Mouse (Mus musculus): ENCODE results near the gene Gcm1.

Gcm1 gene

DNA sequence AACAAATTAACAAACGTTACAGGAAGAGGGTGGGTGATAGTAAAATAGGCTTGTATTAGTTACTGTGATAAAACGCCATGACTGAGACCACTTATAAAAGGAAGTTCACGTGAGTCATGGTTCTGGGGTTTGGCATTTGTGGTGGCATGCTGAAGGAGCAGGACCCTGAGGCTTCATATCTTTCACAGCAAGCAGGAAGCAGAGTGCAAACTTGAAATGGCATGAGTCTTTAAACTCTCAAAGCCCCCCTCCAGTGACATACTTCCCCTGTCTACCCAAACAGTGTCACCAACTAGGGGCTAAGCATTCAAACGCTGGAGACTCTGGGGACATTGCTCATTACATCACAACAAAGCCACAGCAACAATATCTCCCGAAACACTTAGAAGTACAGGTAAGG, 49.2 kb downstream of the Gcm1 start:
- no peak for DNase-seq (ENCODE audit: low spot score in 2 of 2)

DNA sequence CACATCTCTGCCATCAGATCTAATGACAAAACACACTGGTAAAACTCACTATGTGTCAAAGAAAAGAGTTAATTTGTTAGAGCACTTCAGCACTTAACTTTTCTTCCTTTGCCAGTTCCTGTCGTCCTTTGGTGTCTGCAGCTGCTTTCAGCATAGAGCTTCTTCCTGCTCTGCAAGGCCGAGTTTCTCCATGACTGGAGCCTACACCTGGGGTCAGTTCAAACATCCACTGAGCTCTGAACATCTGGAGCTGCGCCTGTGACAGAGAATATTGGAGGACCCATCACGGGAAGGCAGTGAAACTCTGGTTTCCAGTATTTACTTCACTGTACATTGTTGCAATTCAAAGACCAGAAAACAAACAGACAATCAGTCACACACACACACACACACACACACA, 49.7 kb downstream of the Gcm1 start:
- no peak for DNase-seq (ENCODE audit: low spot score in 2 of 2)

DNA sequence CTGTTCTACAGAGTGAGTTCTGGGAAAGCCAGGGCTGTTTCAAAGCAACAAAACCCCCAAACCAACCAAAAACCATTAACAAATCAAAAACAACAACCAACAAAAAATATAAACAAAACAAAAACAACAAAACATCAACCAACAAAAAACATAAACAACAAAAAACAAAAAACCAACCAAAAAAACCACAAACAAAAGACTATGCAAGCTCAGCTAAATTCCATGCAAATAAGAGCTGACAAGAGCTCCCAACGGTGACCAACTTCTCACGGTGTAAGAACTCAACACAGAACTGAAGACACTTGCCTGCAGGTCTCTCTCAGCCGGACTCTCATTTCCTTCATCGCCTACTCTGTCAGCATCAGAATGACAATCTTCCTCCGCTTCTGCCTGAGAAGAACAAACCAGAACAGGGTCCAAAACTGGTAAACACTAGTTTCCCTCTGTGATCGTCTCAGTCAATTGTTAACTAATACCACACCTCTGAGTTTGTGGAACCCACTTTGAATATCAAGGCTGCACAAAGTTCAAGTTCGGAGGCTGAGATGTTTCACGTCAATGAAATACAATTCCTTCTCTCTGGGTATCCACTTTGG, 52.3 kb downstream of the Gcm1 start:
- no peak for DNase-seq (ENCODE audit: low spot score in 2 of 2)

DNA sequence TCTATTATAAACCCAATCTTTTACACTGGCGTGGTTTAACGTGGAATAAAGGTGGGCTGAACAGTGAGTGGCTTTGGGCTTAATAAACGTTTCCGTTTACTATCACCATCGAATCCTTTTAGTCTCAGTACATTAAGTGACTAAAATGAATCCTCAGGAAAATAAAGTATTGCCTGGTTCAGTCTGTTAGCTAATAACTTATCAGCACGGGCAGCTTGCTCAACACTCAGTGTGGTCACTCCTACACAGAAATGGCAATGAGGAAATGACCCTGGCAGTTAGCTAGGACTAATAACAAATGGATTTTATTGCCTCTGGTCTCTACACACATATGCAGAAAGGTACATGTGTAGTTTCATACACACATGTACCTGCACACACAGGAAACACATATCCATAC, 53.2 kb downstream of the Gcm1 start:
- DNase-seq (ENCODE audit: low spot score in 2 of 2), result no peak

DNA sequence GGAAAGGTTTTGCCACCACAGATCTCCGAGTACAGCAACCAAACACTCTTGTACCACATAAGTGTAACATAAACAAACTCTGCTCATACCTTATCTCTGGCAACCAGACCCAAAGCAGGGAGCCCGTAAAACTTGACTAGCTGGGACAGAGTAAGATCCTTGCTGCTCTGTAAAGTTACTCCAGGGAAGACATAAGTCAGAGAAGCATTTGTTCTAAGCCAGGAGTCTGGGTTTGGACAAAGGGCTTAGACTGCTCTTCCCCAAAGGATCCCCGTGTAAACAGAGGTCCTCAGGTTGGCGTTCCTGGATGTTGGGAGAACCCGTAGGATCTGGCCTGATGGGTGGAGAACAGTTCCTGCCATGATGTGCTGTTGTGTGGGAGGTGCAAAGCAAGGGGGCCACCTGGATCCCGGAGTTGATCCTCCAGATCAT, 53.8 kb downstream of the Gcm1 start:
- DNase-seq (ENCODE audit: low spot score in 2 of 2), result no peak

DNA sequence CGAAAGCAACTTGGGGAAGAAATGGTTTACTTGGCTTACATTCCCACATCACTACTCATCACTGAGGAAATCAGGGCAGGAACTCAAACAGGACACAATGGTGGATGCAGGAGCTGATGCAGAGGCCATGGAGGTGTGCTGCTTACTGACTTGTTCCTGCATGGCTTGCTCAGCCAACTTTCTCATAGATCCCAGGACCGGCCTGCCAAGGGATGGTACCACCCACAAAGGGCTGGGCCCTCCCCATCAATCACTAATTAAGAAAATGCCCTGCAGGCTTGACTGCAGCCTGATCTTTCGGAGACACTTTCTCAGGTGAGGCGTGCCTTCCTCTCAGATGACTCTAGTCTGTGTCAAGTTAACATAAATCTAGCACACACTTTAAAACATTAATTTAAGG, 55.1 kb downstream of the Gcm1 start:
- DNase-seq (ENCODE audit: low spot score in 2 of 2), result no peak

DNA sequence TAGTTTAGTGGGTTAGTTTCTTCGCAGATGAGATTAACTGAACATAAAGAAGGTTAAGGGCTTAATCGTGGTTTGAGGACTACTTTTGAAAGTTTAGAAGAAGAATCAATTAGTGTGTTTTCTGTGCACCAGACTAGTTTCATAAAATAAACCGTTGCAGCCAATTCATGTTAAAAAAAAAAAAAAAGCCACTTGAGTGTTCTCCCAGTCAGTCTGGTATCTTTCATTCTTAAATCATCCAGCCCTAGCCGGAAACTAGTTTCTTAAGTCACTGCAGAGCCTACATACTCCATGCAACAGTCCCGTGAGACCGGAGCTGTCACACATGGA, 55.8 kb downstream of the Gcm1 start:
- no peak for DNase-seq (ENCODE audit: low spot score in 2 of 2)

DNA sequence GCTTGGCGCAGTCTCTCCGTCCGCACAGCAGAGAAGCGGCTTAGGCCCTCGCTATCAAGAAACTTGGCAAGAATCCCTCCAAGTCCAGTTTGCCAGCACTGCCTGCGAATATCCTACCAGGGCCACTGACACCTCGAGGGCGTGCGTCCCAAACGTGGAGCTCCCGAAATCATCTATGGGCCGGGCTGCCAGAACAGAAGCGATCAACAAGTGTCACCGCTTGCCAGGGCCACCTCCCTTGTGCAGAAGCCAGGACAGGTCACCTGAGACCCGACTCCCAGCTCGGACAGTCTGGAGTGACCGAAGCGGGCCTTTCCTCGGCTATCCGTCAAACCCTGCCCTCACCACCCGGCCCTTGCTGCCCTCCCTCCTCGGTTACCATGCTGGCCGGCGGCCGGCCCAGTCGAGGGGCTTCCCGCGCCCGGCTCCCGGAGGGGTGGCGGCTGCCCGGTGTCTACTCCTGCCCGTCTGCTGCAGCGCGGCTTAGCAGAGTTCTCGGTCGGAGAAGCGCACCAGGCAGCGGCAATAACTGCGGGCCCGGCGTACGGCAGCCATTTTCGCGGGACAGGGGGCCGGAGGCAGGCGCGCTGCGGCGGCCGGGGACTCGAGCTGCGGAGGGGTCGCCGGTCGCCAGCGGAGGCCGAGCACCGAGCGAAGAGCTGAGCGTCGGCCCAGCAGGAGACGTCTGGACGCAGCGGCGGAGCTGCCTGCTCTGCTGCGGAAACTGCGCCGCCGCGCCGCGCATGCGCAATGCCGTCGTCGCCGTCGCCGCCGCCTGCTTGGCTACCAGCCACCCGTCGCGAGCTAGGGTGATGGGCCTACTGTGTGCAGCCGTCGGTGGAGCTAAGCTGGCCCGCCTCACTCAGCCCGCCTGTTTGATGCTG, 56.4 kb downstream of the Gcm1 start:
- DNase-seq (ENCODE audit: low spot score in 2 of 2), result peak; percentile 66 to 70

DNA sequence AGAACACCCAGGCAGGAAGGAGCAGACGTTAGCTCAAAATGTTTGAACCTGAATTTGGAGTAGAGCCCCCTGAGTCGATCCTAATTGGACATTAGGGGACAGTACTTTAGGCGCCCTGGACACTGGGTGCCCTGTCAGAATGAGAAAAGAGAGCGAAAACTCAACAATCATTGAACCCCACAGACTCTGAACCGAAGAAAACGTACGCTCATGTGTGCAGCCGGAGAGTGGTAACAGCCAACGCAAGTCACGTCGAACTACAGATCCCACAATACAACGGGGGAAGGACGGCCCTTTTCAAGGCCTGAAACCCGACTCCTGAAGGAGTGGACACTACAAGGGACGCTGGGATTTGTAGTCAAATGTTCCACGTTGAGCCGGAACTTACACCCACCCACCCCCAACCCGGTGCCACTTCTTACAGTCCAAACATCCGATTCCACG, 57.1 kb downstream of the Gcm1 start, which contains the start of the genes Fbxo9 and Ick:
Fbxo9 (minus strand) TSS at position 270 of the 444 bp plus-strand sequence.
Ick (plus strand) TSS at position 397 of the 444 bp plus-strand sequence.
- DNase-seq (ENCODE audit: low spot score in 2 of 2), result peak; percentile 76 to 86

DNA sequence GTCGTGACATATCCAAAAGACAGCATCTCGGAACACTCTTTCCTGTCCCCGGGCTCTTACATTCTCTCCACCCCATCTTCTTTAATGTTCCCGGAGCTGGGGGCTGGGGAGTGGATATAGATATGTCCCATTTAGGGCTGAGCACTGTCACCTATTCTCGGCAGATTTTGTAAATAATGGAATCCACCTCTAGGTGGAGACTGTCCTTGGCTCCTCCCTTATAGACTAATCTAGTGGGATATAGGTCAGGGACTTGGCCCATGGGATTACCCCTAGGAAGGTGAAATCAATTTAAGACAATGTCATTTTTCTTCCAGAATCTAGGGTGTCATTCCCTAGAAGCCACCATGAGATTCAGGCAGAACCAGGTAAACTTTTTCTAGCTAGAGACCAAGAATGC, 57.9 kb downstream of the Gcm1 start:
- no peak for DNase-seq (ENCODE audit: low spot score in 2 of 2)

DNA sequence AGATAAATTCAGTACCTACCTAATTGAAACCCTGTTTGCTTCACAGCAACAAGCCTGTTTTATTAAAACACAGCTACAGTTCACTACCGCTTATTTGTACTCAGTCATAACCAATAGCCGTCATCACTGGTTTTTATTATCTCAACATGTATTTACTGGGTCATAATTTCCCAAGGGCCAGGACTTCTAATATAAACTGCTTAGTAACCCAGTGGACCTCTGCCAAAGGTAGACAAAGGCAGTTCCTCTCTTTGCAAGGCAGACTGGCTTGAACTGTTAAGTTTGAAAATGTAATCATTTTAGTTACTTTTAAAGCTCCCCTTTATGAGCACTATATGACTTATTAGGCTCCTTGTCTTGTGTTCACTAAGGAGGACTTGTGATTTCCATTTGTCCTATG, 59.7 kb downstream of the Gcm1 start:
- DNase-seq (ENCODE audit: low spot score in 2 of 2), result no peak

DNA sequence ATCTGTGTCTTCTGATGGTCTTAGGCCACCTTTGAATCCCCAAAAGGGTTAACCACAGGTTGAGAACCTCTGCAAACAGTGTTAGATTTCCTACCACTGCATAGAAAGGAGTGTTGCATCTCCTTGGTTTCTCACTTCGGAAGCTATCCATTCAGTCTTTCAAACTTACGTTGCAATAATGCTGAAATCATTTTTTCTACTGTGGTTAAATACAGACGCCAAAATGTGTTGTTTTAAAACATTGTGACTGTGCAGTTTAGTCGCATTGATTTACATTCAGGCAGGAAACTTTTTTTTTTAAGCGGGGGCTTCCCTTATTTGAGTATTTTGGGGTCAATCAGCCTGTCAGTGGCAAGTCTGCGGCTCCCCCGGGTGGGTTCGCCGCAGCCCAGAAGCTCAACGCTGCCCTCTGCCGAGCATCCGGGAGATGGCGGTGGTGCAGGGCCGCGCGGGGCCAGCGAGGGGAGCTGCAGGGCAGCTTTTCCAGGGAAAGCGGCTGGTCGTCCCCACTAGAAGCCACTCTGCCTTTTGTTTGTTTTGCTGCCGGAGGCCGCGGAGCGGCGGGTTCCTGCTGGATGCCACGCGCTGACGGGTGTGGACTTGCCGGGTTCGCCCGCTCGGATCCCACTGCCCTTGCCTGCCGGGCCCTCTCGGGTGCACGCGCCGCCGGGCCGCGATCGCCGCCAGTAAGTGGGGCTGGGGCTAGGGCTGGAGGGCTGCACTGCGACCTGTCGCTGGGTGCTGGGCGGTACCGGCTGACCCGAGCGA, 61.2 kb downstream of the Gcm1 start:
- peak; percentile 84 to 92 for DNase-seq (ENCODE audit: low spot score in 2 of 2)

DNA sequence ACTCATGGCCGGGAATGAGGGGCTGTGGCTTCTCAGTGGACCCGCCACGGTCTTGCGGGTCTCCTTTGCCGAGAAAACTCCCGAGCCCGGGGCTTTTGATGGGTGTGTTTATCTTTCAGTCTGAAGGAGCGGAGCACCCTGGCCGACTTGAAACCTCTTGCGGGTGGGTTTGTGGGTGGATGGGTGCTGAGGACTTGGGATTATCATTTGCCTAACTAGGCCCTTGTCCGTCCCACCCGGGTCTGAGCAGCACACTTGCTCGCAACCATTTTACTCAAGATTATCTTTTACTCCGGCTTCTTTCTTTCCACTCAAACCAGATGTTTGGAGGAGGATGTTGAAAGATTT, 61.8 kb downstream of the Gcm1 start:
- no peak for DNase-seq (ENCODE audit: low spot score in 2 of 2)

Data from frontal cortex, postnatal 14 days (tissue).